Mouse (Mus musculus): ENCODE results near the gene Gpr19.

- TF ChIP-seq CTCF (IDR thresholded peaks at IDR 0.05; ENCODE audit: low read depth, low read length), result no peak
- TF ChIP-seq GATA1 (IDR thresholded peaks at IDR 0.05; ENCODE audit: borderline replicate concordance, low read length), result no peak
- TF ChIP-seq POLR2AphosphoS5 (IDR thresholded peaks at IDR 0.05; ENCODE audit: insufficient replicate concordance, low read depth, low read length), result no peak
Measured at GRCm38 (mm10) chr6:134838111-134838510, 60.3 kb downstream of the Gpr19 start.

Measured in G1E (cell line).